Mouse (Mus musculus) naive thymus-derived CD4-positive, alpha-beta T cell, adult 2 months (primary cell): ENCODE measurements at regions not wholly inside any gene's neighbourhood (a gene's known extent, or its start where the extent isn't known, plus 50 kb on each side); places are given as distances from the start of the nearest gene placed in this dataset.

Experiments
- DNase-seq: peaks from one replicate; pipeline ENCODE4 v3.0.0-alpha.2; 2011; ENCODE audit warnings: low read depth

GRCm38 (mm10) chr10:67439042-67439635 is 96.1 kb upstream of the Egr2 start:
- no peak for DNase-seq

- no peak for DNase-seq
These were observed 95.4 kb upstream of the Egr2 start for GRCm38 (mm10) chr10:67439844-67440243.

- DNase-seq: no peak
These were observed 94.0 kb upstream of the Egr2 start for GRCm38 (mm10) chr10:67441243-67441642.

GRCm38 (mm10) chr10:67448875-67449274 is 86.4 kb upstream of the Egr2 start:
- DNase-seq: no peak

- no peak for DNase-seq
These were observed 81.1 kb upstream of the Egr2 start for GRCm38 (mm10) chr10:67454149-67454548.

GRCm38 (mm10) chr10:67458447-67459272 is 76.6 kb upstream of the Egr2 start:
- no peak for DNase-seq

- DNase-seq: no peak
These were observed 74.0 kb upstream of the Egr2 start for GRCm38 (mm10) chr10:67461321-67461720.

- DNase-seq: no peak
These were observed 73.4 kb upstream of the Egr2 start for GRCm38 (mm10) chr10:67461862-67462261.

- DNase-seq: no peak
These were observed 66.6 kb upstream of the Egr2 start for GRCm38 (mm10) chr10:67468724-67469123.

GRCm38 (mm10) chr10:67473016-67473415 is 62.3 kb upstream of the Egr2 start:
- no peak for DNase-seq

GRCm38 (mm10) chr10:67474336-67474735 is 60.9 kb upstream of the Egr2 start:
- DNase-seq: no peak

- no peak for DNase-seq
These were observed 53.0 kb upstream of the Egr2 start for GRCm38 (mm10) chr10:67482268-67482667.

GRCm38 (mm10) chr10:67483371-67483770 is 51.9 kb upstream of the Egr2 start:
- no peak for DNase-seq

- DNase-seq: no peak
These were observed 51.1 kb upstream of the Egr2 start for GRCm38 (mm10) chr10:67484091-67484745.
